Mouse (Mus musculus) frontal cortex, postnatal 25 days (tissue): ENCODE measurements at regions not wholly inside any gene's neighbourhood (a gene's known extent, or its start where the extent isn't known, plus 50 kb on each side); places are given as distances from the start of the nearest gene placed in this dataset.
"Not testable (repeated sequence)": the region's sequence is repeated elsewhere in the genome, so short reads cannot be mapped to it uniquely, and the experiment has no call there.

Experiments
- DNase-seq, 2 experiments: peaks; one replicate each; pipeline ENCODE4 v3.0.0; 2022; ENCODE audit warnings: low spot score in 2 of 2

GRCm38 (mm10) chr6:81817050-81817827, 106.2 kb upstream of the Gcfc2 start:
- DNase-seq = peak; percentile 58 to 74

- no peak for DNase-seq
Observed at GRCm38 (mm10) chr6:81818573-81818972, 104.9 kb upstream of the Gcfc2 start.

GRCm38 (mm10) chr6:81820078-81820477, 103.4 kb upstream of the Gcfc2 start:
- DNase-seq = no peak

GRCm38 (mm10) chr6:81839474-81840153, 83.9 kb upstream of the Gcfc2 start:
- peak in 1 of 2 experiments; percentile 11 for DNase-seq

- DNase-seq = not testable (repeated sequence)
Observed at GRCm38 (mm10) chr6:81868207-81868606, 55.3 kb upstream of the Gcfc2 start.
